Mouse (Mus musculus): Measurements from ENCODE around the gene Arf3.

Gene Arf3

GRCm38 (mm10) chr15:98753021-98753423 is 10.0 kb downstream of the Arf3 start:
- no peak for DNase-seq

- no peak for DNase-seq
Measured at GRCm38 (mm10) chr15:98749093-98749492, 13.9 kb downstream of the Arf3 start.

- DNase-seq, result no peak
Measured at GRCm38 (mm10) chr15:98747296-98747695, 15.7 kb downstream of the Arf3 start.

- DNase-seq, result no peak
Measured at GRCm38 (mm10) chr15:98746344-98746965, 16.6 kb downstream of the Arf3 start.

GRCm38 (mm10) chr15:98743863-98744262 is 19.2 kb downstream of the Arf3 start:
- peak; percentile 52 to 58 for DNase-seq

- DNase-seq, result no peak
Measured at GRCm38 (mm10) chr15:98742766-98743428, 20.1 kb downstream of the Arf3 start.

GRCm38 (mm10) chr15:98740219-98740618 is 22.8 kb downstream of the Arf3 start:
- no peak for DNase-seq

- DNase-seq, result no peak
Measured at GRCm38 (mm10) chr15:98738796-98739195, 24.2 kb downstream of the Arf3 start.

GRCm38 (mm10) chr15:98737881-98738280 is 25.1 kb downstream of the Arf3 start:
- peak; percentile 66 to 75 for DNase-seq

GRCm38 (mm10) chr15:98736521-98736920 is 26.5 kb downstream of the Arf3 start:
- DNase-seq, result no peak

GRCm38 (mm10) chr15:98733976-98734566 is 28.9 kb downstream of the Arf3 start:
- no peak for DNase-seq

- DNase-seq, result no peak
Measured at GRCm38 (mm10) chr15:98733370-98733769, 29.6 kb downstream of the Arf3 start.

GRCm38 (mm10) chr15:98732006-98732531 is 30.9 kb downstream of the Arf3 start:
- no peak for DNase-seq

- DNase-seq, result no peak
Measured at GRCm38 (mm10) chr15:98730790-98731189, 32.2 kb downstream of the Arf3 start.

- DNase-seq, result no peak
Measured at GRCm38 (mm10) chr15:98729791-98730545, 33.0 kb downstream of the Arf3 start.

GRCm38 (mm10) chr15:98728366-98728765 is 34.6 kb downstream of the Arf3 start:
- peak; percentile 38 to 59 for DNase-seq

- peak; percentile 70 to 83 for DNase-seq
Measured at GRCm38 (mm10) chr15:98727443-98728321, 35.3 kb downstream of the Arf3 start, which contains the start of gene Fkbp11. Fkbp11 (minus strand) TSS chr15:98728198.

- no peak for DNase-seq
Measured at GRCm38 (mm10) chr15:98726746-98727145, 36.3 kb downstream of the Arf3 start.

- DNase-seq, result no peak
Measured at GRCm38 (mm10) chr15:98726079-98726478, 36.9 kb downstream of the Arf3 start.

- peak; percentile 62 to 71 for DNase-seq
Measured at GRCm38 (mm10) chr15:98724441-98724840, 38.6 kb downstream of the Arf3 start.

GRCm38 (mm10) chr15:98722854-98723253 is 40.2 kb downstream of the Arf3 start:
- peak; percentile 63 to 68 for DNase-seq

GRCm38 (mm10) chr15:98722191-98722590 is 40.8 kb downstream of the Arf3 start:
- no peak for DNase-seq

Data from kidney, postnatal 4 days (tissue).